Mouse (Mus musculus) layer of hippocampus, postnatal 14 days (tissue): ENCODE measurements around the gene Ppib. TPM values are rescaled to one million over a fixed set of nuclear protein-coding genes. Genes with fewer than 3 reads are reported as not detected.

Experiments
- DNase-seq, 2 experiments: peaks; one replicate each; pipeline ENCODE4 v3.0.0; 2021 to 2022; ENCODE audit warnings: low spot score in 2 of 2, mixed read lengths in 1 of 2
- long read RNA-seq, 2 experiments: library from polyadenylated mRNA; stranded (forward); transcript quantifications; one replicate each; pipeline ENCODE4 v2.0.0; 2021
- total RNA-seq, 2 experiments: library from RNA; stranded (reverse); gene quantifications; 2 replicates each; pipeline ENCODE4 v1.2.3; 2021

Gene Ppib
- total RNA-seq, result 100 to 1,000 TPM; 252 to 276 TPM
- long read RNA-seq, experiment 1, transcript Ppib-201 (5 exons, 892 nt), result major isoform, 93 of 114 reads
- long read RNA-seq, experiment 1, transcript Ppib-202 (4 exons, 3,305 nt), result minor isoform, 8 of 114 reads
- long read RNA-seq, experiment 1, partial matches to known transcripts, result 9 of 114 reads
- long read RNA-seq, experiment 1, other reads (novel, unspliced or antisense), result 4 of 114 reads
- long read RNA-seq, experiment 2, transcript Ppib-202 (4 exons, 3,305 nt), result minor isoform, 6 of 271 reads
- long read RNA-seq, experiment 2, transcript Ppib-201 (5 exons, 892 nt), result major isoform, 243 of 271 reads
- long read RNA-seq, experiment 2, partial matches to known transcripts, result 9 of 271 reads
- long read RNA-seq, experiment 2, other reads (novel, unspliced or antisense), result 13 of 271 reads

- DNase-seq, result peak; percentile 95 to 98
These were observed at the start of gene Ppib for GRCm38 (mm10) chr9:66059583-66060307. TSS of gene Ppib (plus strand) at chr9:66060222.

GRCm38 (mm10) chr9:66020601-66021000 is 39.4 kb upstream of the Ppib start:
- DNase-seq, result no peak

GRCm38 (mm10) chr9:66038082-66038481 is 21.9 kb upstream of the Ppib start:
- DNase-seq, result peak in 1 of 2 experiments; percentile 31

GRCm38 (mm10) chr9:66038581-66038980 is 21.4 kb upstream of the Ppib start:
- DNase-seq, result no peak

GRCm38 (mm10) chr9:66039290-66039689 is 20.7 kb upstream of the Ppib start:
- no peak for DNase-seq

- peak in 1 of 2 experiments; percentile 38 for DNase-seq
These were observed 19.2 kb upstream of the Ppib start for GRCm38 (mm10) chr9:66040801-66041200.

DNA sequence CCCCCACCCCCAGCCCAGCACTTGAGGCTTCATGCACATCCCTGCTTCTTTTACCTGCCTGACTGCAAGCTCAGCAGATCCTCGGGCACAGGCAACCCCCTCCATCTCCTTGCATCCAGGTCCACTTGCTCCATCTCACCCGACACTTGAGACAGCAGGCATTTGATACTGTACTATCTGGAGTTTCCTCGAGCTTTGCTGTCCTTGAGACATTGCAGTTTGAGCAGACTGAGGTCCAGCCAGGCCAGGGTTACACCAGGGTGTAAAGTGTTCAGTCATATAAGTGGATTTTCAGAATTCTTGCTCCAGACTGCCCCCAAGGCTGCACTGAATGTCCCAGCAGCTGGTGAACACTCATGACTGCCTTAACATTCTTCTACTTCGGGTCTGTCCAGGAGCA is 17.7 kb upstream of the Ppib start:
- DNase-seq, result no peak

GRCm38 (mm10) chr9:66043241-66043640 is 16.8 kb upstream of the Ppib start:
- no peak for DNase-seq

GRCm38 (mm10) chr9:66049931-66050601 is 10.0 kb upstream of the Ppib start:
- no peak for DNase-seq

DNA sequence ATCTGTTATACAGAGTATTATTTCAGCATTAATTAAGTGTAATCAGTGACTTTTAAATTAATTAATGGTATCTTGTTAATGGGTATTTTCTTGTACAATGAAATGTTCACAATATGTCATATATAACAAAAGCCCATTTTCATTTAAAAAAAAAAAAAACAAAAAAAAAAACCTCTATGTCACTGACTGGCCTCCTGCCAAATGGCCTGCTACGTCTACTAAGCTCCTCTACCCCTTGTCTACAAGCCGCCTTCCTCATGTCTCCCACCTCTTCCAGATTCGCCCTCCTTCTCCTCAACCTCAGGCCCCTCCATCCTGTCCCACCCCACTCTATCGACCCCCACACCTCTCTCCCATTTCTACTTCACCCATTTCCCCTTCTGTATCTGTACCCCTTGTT is 8.5 kb upstream of the Ppib start:
- no peak for DNase-seq

- no peak for DNase-seq
These were observed 7.3 kb upstream of the Ppib start for GRCm38 (mm10) chr9:66052731-66053130.

DNA sequence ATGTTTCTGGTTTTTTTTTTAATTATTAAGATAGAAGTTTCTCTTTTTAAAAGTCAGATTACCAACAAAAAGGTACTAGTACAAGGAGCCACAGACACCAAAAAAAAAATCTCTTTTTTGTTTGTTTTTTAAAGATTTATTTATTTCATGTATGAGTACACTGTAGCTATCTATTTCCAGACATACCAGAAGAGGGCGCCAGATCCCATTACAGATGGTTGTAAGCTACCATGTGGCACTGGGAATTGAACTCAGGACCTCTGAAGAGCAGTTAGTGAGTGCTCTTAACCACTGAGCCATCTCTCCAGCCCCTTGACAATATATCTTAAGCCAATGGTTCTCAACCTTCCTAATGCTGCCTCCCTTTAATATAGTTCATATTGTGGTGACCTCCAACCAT is 6.4 kb upstream of the Ppib start:
- no peak for DNase-seq

GRCm38 (mm10) chr9:66060308-66060647 is 256 bp downstream of the Ppib start:
- DNase-seq, result no peak

DNA sequence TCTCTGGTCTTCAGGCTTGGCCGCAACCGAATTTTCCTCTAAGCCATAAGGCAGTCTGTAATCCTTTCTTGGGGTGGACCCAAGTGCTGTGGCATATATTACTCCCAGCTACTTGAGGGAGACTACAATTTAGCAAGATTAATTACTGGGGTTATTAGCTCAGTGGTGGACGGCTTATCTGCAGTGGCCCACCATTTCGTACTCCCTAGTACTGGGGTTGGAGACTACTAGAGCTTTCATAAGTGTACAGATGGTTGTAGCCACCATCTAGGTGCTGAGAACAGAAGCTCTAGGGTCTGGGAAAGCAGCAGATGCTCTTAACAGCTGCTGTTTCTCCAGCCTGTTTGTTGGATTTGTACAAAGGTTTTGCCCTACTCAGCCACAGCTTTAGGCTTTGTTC is 964 bp downstream of the Ppib start:
- no peak for DNase-seq

DNA sequence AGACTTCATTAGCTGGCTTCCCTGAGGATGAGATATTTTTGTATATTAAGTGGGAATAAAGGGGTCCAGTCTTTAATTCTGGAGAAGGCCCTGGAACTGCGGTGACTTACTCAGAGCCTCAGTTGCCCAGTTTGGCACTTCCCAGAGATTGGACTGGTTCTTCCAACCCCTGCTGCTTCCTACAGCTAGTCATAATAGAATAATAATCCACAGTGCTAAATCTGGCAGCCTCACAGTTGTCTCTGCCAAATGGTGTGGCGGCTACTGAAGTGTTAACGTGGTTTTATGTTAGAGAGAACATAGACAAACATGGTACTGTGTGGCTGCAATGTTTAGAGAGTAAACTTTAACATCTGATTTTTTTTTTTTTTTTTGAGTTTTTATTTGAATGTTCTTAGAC is 1.6 kb downstream of the Ppib start:
- no peak for DNase-seq

- no peak for DNase-seq
These were observed 3.4 kb downstream of the Ppib start for GRCm38 (mm10) chr9:66063446-66063845.

- DNase-seq, result no peak
These were observed 4.3 kb downstream of the Ppib start for GRCm38 (mm10) chr9:66064316-66064715.

GRCm38 (mm10) chr9:66066791-66067190 is 6.8 kb downstream of the Ppib start:
- DNase-seq, result no peak

GRCm38 (mm10) chr9:66067542-66067941 is 7.5 kb downstream of the Ppib start:
- DNase-seq, result no peak

GRCm38 (mm10) chr9:66068056-66068455 is 8.0 kb downstream of the Ppib start:
- no peak for DNase-seq

- DNase-seq, result no peak
These were observed 9.0 kb downstream of the Ppib start for GRCm38 (mm10) chr9:66068971-66069391.

GRCm38 (mm10) chr9:66069583-66069982 is 9.6 kb downstream of the Ppib start, which contains the start of gene Snx22:
TSS of gene Snx22 (minus strand) at chr9:66069719.
- DNase-seq, result peak in 1 of 2 experiments; percentile 79
